Mouse (Mus musculus): Measurements from ENCODE around the gene Gng13. TPM values are rescaled to one million over a fixed set of nuclear protein-coding genes. Genes with fewer than 3 reads are reported as not detected.

Gng13 gene
- polyA plus RNA-seq, 1 experiment from 2014 or later, result 7.3 TPM

DNA sequence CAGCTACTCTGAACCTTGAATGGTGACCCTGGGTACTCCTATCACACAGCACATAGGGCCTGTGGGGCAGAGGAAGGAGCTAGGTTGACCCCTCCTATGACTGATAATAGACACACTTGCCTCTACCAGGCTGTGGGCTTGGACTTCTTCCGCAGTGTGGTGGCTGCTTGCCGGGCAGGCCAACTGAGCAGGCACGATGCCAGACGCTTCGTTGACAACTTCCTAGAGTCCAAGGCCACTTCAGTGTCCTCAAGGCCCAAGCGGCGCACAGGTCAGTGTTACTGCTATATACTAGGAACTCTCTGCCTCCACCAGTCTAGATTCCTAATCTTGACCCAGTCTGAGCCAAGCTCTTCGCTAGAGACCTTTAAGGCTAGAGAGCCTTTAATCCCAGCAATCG is 26.9 kb downstream of the Gng13 start:
- Histone ChIP-seq H3K27ac (ENCODE audit: low read length) (no peak overlapping the region), H3K9me3 (replicated peaks; ENCODE audit: control insufficient read depth, low read length, poor library complexity, severe bottlenecking) (no peaks in the 10 kb centered on the region), H3K4me3 (ENCODE audit: low read depth, low read length) (no peak overlapping the region), H3K27me3 (ENCODE audit: control insufficient read depth, insufficient read depth, low read depth, low read length) (no peaks in the 10 kb centered on the region), H3K4me1 (ENCODE audit: control insufficient read depth, insufficient read depth, low read length) (no peaks in the 10 kb centered on the region), H3K4me2 (ENCODE audit: low read length) (no peak overlapping the region), H3K9ac (ENCODE audit: low read depth, low read length) (no peak overlapping the region), H3K36me3 (ENCODE audit: control insufficient read depth, insufficient read depth, low read length) (no peaks in the 10 kb centered on the region)
- 96% methylated on average over 9 of the region's 9 CpGs for WGBS
- ATAC-seq, result no peak

DNA sequence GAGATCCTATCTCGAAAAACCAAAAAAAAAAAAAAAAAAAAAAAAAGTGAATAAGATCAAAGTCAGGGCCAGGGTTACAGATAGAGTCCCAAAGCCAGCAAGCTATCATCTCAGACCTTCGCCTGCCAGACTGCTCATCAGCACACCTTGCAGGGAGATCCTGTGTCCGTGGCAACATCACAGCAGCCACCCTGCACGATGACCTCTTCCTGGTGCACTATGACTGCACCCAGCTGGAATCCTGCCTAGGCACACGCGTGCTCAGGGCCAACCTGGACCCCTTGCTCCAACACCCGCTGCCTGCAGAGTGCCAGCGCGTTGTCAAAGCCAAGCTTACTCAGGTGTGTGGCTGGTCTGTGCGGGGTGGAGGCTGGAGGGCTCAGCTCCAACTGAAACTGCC is 27.3 kb downstream of the Gng13 start:
- Histone ChIP-seq H3K9me3 (replicated peaks; ENCODE audit: control insufficient read depth, low read length, poor library complexity, severe bottlenecking) (no peaks in the 10 kb centered on the region), H3K27me3 (ENCODE audit: control insufficient read depth, insufficient read depth, low read depth, low read length) (no peaks in the 10 kb centered on the region), H3K4me1 (ENCODE audit: control insufficient read depth, insufficient read depth, low read length) (no peaks in the 10 kb centered on the region), H3K4me3 (ENCODE audit: low read depth, low read length) (no peak overlapping the region), H3K9ac (ENCODE audit: low read depth, low read length) (no peak overlapping the region), H3K36me3 (ENCODE audit: control insufficient read depth, insufficient read depth, low read length) (no peaks in the 10 kb centered on the region), H3K27ac (ENCODE audit: low read length) (no peak overlapping the region), H3K4me2 (ENCODE audit: low read length) (no peak overlapping the region)
- WGBS, result 83% methylated on average over 10 of the region's 10 CpGs
- no peak for ATAC-seq

GRCm38 (mm10) chr17:25748238-25748637 is 31.3 kb downstream of the Gng13 start:
- no peak overlapping the region for H3K27ac ChIP-seq (ENCODE audit: low read length)
- WGBS, result 96% methylated on average over 4 of the region's 4 CpGs
- no peaks in the 10 kb centered on the region for H3K36me3 ChIP-seq (ENCODE audit: control insufficient read depth, insufficient read depth, low read length)
- no peak overlapping the region for H3K9ac ChIP-seq (ENCODE audit: low read depth, low read length)
- H3K4me2 ChIP-seq (ENCODE audit: low read length), result no peak overlapping the region
- H3K9me3 ChIP-seq (replicated peaks; ENCODE audit: control insufficient read depth, low read length, poor library complexity, severe bottlenecking), result no peaks in the 10 kb centered on the region
- peaks cover 4% of the 10 kb centered on the region; the same call in 1 of the 2 replicates for H3K4me1 ChIP-seq (ENCODE audit: control insufficient read depth, insufficient read depth, low read length)
- H3K27me3 ChIP-seq (ENCODE audit: control insufficient read depth, insufficient read depth, low read depth, low read length), result no peaks in the 10 kb centered on the region
- ATAC-seq, result no peak
- H3K4me3 ChIP-seq (ENCODE audit: low read depth, low read length), result no peak overlapping the region

DNA sequence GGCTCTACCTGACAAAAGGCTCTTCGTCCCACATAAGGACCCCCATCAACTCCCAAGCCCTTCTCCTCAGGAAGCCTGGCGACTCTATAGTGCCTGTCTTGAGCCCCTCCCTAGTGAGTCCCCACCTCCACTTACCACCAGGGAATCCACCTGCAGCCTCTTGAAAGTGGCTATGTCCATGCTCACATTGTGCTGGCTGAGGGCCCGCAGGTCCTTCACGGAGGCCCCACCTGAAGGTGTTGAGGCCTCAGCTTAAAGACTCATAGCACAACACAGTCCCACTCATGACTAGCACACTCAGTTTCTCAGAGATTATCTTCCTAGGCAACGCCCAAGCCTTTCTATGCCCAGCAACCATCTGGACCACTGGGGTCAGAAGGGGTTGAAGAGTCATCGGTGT is 32.3 kb downstream of the Gng13 start:
- no peak overlapping the region for H3K27ac ChIP-seq (ENCODE audit: low read length)
- no peak overlapping the region for H3K9ac ChIP-seq (ENCODE audit: low read depth, low read length)
- 92% methylated on average over 6 of the region's 6 CpGs for WGBS
- no peak overlapping the region for H3K4me2 ChIP-seq (ENCODE audit: low read length)
- H3K27me3 ChIP-seq (ENCODE audit: control insufficient read depth, insufficient read depth, low read depth, low read length), result no peaks in the 10 kb centered on the region
- peaks cover 4% of the 10 kb centered on the region; the same call in 1 of the 2 replicates for H3K4me1 ChIP-seq (ENCODE audit: control insufficient read depth, insufficient read depth, low read length)
- no peaks in the 10 kb centered on the region for H3K9me3 ChIP-seq (replicated peaks; ENCODE audit: control insufficient read depth, low read length, poor library complexity, severe bottlenecking)
- ATAC-seq, result no peak
- H3K4me3 ChIP-seq (ENCODE audit: low read depth, low read length), result no peak overlapping the region
- H3K36me3 ChIP-seq (ENCODE audit: control insufficient read depth, insufficient read depth, low read length), result no peaks in the 10 kb centered on the region

DNA sequence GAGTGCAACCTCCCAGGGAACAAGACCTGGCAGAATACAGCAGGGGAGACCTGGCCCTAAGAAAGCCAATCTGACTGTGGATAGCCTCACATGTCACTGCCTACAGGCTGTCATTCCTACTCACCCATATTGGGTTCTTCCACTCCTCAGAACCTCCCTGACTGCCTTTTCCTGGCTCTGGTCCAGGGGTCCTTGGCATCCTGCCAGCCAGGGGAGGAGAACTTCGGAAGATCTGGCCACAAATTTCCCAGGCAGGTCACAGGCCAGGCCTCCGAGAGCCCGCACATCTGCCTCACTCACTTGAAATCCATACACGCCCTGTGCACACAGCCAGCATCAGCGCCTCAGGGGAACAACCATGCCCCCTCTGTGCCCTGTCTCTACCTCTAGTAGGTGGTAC is 34.5 kb downstream of the Gng13 start:
- H3K4me3 ChIP-seq (ENCODE audit: low read depth, low read length), result no peak overlapping the region
- no peak overlapping the region for H3K4me2 ChIP-seq (ENCODE audit: low read length)
- H3K9me3 ChIP-seq (replicated peaks; ENCODE audit: control insufficient read depth, low read length, poor library complexity, severe bottlenecking), result no peaks in the 10 kb centered on the region
- 44% methylated on average over 5 of the region's 5 CpGs for WGBS
- no peak for ATAC-seq
- H3K27ac ChIP-seq (ENCODE audit: low read length), result no peak overlapping the region
- no peak overlapping the region for H3K9ac ChIP-seq (ENCODE audit: low read depth, low read length)
- no peaks in the 10 kb centered on the region for H3K27me3 ChIP-seq (ENCODE audit: control insufficient read depth, insufficient read depth, low read depth, low read length)
- no peaks in the 10 kb centered on the region for H3K36me3 ChIP-seq (ENCODE audit: control insufficient read depth, insufficient read depth, low read length)
- peaks cover 4% of the 10 kb centered on the region; the same call in 1 of the 2 replicates for H3K4me1 ChIP-seq (ENCODE audit: control insufficient read depth, insufficient read depth, low read length)

GRCm38 (mm10) chr17:25754241-25754640 is 37.3 kb downstream of the Gng13 start, which contains the start of gene Msln:
Gene Msln, minus strand, starts transcription at chr17:25754378.
- Histone ChIP-seq H3K4me2 (ENCODE audit: low read length) (no peak within 1 kb of the TSS), H3K9ac (ENCODE audit: low read depth, low read length) (no peak within 1 kb of the TSS), H3K27ac (ENCODE audit: low read length) (no peak within 1 kb of the TSS), H3K9me3 (replicated peaks; ENCODE audit: control insufficient read depth, low read length, poor library complexity, severe bottlenecking) (no peaks in the 10 kb centered on the region), H3K4me3 (ENCODE audit: low read depth, low read length) (no peak within 1 kb of the TSS), H3K36me3 (ENCODE audit: control insufficient read depth, insufficient read depth, low read length) (no peaks in the 10 kb centered on the region), H3K27me3 (ENCODE audit: control insufficient read depth, insufficient read depth, low read depth, low read length) (no peaks in the 10 kb centered on the region), H3K4me1 (ENCODE audit: control insufficient read depth, insufficient read depth, low read length) (peaks cover 4% of the 10 kb centered on the region; the same call in 1 of the 2 replicates)
- ATAC-seq, result no peak
- 84% methylated on average over 9 of the region's 9 CpGs for WGBS

DNA sequence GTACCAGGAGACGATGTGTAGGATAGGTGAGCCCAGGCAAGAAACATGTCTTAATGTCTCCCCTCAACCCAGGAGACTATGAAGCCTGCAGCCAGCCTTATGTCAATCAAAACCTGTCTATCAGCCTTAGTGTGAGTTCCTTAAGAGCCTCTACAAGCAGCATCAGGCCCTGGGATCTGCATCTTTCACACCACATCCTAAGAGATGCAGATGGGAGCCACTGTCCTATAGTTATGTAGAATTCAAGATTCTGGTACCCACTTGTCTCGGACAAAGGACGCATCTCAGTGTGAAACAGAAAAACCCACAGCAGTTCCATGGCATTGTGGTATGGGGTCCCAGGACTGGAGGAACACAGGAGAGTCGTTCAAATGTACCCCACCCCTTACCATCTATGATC is 38.1 kb downstream of the Gng13 start:
- WGBS, result 76% methylated on average over 4 of the region's 4 CpGs
- H3K4me2 ChIP-seq (ENCODE audit: low read length), result no peak overlapping the region
- H3K9me3 ChIP-seq (replicated peaks; ENCODE audit: control insufficient read depth, low read length, poor library complexity, severe bottlenecking), result no peaks in the 10 kb centered on the region
- no peaks in the 10 kb centered on the region for H3K36me3 ChIP-seq (ENCODE audit: control insufficient read depth, insufficient read depth, low read length)
- no peak overlapping the region for H3K9ac ChIP-seq (ENCODE audit: low read depth, low read length)
- H3K4me1 ChIP-seq (ENCODE audit: control insufficient read depth, insufficient read depth, low read length), result peaks cover 4% of the 10 kb centered on the region; the same call in 1 of the 2 replicates
- ATAC-seq, result no peak
- no peak overlapping the region for H3K4me3 ChIP-seq (ENCODE audit: low read depth, low read length)
- H3K27ac ChIP-seq (ENCODE audit: low read length), result no peak overlapping the region
- H3K27me3 ChIP-seq (ENCODE audit: control insufficient read depth, insufficient read depth, low read depth, low read length), result 0 out of 2 replicates have a peak, but pooled peaks cover under 1% of the 10 kb centered on the region

DNA sequence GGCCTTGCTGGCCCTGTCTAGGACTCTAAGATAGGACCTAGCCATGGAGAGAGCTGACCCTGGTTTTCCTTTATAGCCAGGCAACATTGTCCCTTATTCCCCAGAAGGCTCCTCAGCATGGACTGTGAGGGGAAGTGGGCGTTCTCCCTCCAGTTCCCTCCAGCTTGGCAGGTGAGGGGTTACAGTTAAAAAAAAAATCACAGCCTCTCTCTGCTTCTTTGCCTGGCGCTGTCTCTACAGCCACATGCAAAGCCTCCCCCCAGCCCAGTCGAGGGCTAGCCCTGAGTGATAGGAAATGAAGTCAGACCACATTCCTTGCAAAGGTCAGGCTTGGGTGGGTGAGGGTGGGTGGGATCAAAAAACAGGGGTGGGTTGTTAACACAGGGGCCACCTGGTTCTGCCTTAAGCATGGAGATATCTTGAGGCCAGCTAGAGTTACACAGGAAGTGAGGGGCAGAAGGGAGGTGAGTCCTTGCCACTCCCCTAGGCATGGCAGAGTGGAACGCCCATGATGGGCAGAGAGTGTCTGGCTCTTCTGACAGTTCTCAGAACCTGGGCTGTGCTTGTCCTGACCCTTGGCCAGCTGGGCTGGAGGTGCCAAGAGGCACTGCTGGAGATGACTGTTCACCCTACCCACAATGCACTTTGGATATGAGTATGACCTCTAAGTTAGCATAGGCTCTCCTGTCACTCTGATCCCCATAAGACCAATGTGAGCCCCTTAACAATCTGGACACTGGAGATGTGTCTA is 38.8 kb downstream of the Gng13 start:
- H3K4me3 ChIP-seq (ENCODE audit: low read depth, low read length), result no peak overlapping the region
- H3K9ac ChIP-seq (ENCODE audit: low read depth, low read length), result no peak overlapping the region
- 74% methylated on average over 4 of the region's 4 CpGs for WGBS
- no peak overlapping the region for H3K27ac ChIP-seq (ENCODE audit: low read length)
- H3K36me3 ChIP-seq (ENCODE audit: control insufficient read depth, insufficient read depth, low read length), result no peaks in the 10 kb centered on the region
- H3K9me3 ChIP-seq (replicated peaks; ENCODE audit: control insufficient read depth, low read length, poor library complexity, severe bottlenecking), result no peaks in the 10 kb centered on the region
- ATAC-seq, result no peak
- no peak overlapping the region for H3K4me2 ChIP-seq (ENCODE audit: low read length)
- peaks cover 4% of the 10 kb centered on the region; the same call in 1 of the 2 replicates for H3K4me1 ChIP-seq (ENCODE audit: control insufficient read depth, insufficient read depth, low read length)
- peaks cover 3% of the 10 kb centered on the region; the same call in 1 of the 2 replicates for H3K27me3 ChIP-seq (ENCODE audit: control insufficient read depth, insufficient read depth, low read depth, low read length)

GRCm38 (mm10) chr17:25756378-25757242 is 39.6 kb downstream of the Gng13 start:
- H3K4me2 ChIP-seq (ENCODE audit: low read length), result no peak overlapping the region
- H3K4me3 ChIP-seq (ENCODE audit: low read depth, low read length), result no peak overlapping the region
- H3K27ac ChIP-seq (ENCODE audit: low read length), result no peak overlapping the region
- peaks cover 3% of the 10 kb centered on the region; the same call in 1 of the 2 replicates for H3K27me3 ChIP-seq (ENCODE audit: control insufficient read depth, insufficient read depth, low read depth, low read length)
- no peak for ATAC-seq
- no peaks in the 10 kb centered on the region for H3K9me3 ChIP-seq (replicated peaks; ENCODE audit: control insufficient read depth, low read length, poor library complexity, severe bottlenecking)
- no peaks in the 10 kb centered on the region for H3K36me3 ChIP-seq (ENCODE audit: control insufficient read depth, insufficient read depth, low read length)
- 84% methylated on average over 9 of the region's 9 CpGs for WGBS
- H3K4me1 ChIP-seq (ENCODE audit: control insufficient read depth, insufficient read depth, low read length), result peaks cover 1% of the 10 kb centered on the region; the same call in 1 of the 2 replicates
- no peak overlapping the region for H3K9ac ChIP-seq (ENCODE audit: low read depth, low read length)
